Mouse (Mus musculus) cerebellum, adult 18-20 months (tissue): ENCODE results near the gene Rap1gap.

ENCODE experiments used
- DNase-seq, 2 experiments: peaks; one replicate each; pipeline ENCODE4 v3.0.0; 2021

The Rap1gap gene

DNA sequence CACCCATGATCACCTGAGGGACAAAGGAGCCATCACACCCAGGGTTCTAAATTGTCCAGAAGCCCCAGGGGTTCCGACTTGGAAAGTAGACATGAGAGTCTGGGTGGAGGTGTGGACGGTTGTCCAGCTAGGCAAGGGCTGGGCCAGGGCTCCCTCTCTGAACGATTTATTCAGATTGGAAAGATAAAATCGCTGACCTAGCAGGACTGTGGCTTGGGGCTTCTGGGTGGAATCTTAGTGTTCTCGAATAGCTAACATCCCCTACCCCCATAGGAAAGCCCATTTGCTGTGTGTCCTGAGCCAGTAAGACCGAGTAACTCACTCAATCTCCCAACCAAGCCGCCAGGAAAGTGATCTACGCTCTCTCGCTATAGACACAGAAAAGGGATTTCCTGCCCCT is 85.2 kb downstream of the Rap1gap start:
- DNase-seq, result no peak

DNA sequence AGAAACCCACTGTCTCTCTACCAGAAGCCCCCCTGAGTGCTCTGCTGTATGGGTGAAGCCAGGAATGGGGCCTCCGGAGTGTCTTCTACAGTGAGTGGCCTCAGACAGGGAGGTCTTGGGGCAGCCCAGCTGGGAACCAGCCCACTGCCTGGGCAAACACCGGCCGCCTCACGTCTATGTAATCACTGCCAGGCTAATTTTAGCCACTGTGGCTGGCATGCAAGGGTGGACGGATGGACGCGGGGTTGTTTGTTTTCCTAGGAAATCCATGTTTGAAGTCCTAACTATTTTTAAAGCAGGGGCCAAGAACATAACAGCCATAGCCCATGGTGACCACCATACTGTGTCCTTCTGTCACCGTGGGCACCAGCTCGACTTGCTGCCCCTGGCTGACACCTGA is 85.6 kb downstream of the Rap1gap start:
- DNase-seq, result no peak

DNA sequence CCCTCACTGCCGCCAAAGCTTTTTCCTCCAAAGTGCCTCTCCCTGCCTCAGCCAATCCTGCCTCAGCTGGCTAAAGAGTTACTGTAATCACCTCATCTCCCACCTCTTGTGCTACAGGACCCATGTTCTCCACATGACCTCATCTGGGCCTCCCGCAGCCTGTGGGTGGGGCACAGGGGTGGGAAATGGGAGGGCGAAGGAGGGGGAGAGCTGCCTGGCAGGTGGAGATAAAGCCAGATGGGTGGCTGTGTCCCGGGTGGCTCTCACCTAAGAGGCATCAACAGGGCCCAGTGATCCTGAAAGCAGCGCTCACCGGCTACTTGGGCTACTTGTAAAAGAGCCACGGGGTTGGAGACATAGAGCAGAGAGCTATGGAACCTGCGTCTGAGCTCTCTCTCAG is 86.8 kb downstream of the Rap1gap start:
- no peak for DNase-seq

DNA sequence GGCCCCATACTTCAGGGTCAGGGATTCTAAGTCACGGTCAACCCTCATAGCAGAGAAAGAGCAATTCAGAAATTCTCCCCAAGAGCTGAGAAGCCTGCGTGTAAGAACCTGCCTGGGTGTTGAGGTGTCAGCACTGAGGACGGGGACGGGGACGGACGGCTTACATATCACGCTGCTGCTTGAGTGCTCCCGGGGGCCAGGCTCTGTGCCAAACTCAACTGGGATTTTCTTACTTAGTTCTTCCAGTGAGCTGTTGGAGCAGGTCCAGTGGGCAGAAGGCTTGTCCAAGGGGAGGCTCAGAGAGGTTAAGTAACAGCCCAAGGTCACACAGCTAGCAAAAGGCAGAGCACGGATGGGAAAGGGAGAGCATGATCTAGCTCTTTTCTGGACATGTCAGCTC is 87.2 kb downstream of the Rap1gap start:
- DNase-seq, result no peak

DNA sequence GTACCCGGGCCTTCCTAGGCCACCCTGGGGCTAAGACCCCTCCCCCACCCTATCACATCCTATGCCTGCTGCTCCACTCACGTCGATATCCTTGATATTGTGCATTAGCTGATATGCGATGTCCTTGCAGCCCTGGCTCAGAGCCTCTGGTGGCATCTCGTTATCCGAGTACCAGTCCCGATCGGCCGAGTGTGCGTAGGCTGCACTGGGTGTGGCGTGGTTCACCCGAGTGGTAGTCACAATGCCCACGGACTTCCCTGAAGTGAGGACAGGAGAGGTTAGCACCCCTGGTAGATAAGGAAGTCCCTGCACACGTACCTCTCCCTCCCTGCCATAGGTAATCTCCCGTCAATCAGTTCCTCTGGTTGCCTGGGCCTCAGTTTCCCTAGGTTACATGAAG is 87.9 kb downstream of the Rap1gap start:
- DNase-seq, result no peak

DNA sequence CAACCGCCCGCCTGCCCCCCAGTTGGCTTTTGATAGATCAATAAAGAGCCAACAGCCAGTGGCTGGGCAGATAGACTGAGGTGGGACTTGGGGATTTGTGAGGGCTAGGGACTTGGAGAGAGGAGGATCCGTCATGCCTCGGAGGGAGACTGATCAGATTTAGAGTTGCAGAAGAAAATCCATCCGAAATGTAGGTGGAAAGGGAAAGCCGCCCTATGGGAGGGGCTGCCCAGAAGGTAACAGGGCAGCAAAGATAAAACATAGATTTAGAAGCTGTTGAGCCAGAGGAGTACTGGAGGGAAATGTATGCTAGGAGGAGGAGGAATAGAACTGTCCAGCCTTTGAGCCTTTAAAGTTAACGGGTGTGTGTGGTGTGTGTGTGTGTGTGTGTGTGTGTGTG is 88.7 kb downstream of the Rap1gap start:
- DNase-seq, result no peak

DNA sequence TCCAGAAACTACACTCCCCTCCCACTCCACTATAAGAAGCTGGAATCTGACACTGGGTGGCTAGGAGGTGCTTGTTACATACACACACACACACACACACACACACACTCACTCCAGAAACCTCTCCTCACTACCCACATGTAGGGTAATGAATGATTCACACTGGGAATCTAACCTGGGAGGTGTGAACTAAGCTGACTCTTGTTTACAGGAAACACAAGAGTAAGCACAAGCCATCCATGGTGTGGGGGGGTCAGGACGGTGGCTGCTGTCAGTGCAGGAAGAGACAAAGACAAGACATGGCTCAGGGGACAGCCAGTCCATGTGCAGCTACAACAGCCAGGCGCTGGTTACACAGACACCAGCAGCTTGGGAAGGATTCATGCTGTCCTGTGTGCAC is 89.9 kb downstream of the Rap1gap start:
- no peak for DNase-seq

DNA sequence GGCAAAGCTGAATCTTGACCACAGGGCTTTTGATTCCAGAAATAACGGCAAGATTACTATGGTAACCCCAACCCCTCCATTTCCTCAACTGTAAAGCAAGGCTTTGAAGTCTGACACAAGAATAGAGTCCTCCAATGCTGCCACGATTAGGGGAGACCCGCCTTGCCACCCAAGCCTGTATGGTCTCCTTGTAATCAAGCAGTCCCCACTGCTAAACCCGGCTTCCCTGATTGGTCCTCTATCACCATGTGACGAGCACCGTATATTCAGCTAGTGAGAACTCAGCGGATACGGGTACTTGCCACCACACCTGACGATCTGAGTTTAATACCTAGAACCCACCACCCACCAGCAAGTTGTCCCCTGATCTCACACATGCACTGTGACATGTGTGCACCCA is 98.4 kb downstream of the Rap1gap start:
- DNase-seq, result no peak

DNA sequence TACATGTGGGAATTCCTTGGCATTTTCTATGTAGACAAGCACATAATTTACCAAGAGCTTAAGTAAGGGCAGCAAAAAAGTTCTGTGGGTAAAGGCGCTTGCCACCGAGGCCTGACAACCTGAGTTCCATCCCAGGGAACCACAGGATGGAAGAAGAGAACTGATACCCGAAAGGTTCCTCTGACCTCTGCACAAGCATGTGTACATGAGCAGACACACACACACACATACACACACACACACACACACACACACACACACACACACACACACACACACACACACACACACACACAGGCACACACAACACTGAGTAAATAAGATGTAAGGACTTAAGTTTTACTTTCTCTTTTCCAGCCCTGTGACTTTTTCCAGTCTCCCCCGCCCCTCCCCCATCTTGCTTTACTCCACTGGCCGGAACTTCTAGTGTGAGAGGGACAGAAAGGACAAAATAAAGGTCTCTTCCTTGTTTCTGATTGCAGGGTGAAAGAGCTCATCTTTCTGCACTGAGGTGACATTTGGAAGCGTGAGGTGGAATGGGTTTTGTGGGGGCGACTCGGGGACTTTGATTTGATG is 99.5 kb downstream of the Rap1gap start:
- no peak for DNase-seq

DNA sequence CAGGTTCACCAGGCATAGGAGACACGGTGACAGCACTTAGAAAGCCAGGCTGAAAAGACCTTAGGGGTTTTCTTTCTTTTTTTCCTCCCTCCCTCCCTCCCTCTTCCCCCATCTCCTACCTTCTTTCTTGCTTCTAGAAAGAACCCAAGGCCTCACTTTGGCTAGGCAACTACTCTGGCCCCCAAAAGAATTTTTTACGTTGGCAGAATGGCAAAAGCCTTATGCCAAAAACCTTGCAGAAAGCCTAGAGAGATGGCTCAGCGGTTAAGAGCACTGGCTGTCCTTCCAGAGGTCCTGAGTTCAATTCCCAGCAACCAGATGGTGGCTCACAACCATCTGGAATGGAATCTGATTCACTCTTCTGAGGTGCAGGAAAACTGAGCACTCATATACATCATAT is 100.1 kb downstream of the Rap1gap start:
- no peak for DNase-seq

DNA sequence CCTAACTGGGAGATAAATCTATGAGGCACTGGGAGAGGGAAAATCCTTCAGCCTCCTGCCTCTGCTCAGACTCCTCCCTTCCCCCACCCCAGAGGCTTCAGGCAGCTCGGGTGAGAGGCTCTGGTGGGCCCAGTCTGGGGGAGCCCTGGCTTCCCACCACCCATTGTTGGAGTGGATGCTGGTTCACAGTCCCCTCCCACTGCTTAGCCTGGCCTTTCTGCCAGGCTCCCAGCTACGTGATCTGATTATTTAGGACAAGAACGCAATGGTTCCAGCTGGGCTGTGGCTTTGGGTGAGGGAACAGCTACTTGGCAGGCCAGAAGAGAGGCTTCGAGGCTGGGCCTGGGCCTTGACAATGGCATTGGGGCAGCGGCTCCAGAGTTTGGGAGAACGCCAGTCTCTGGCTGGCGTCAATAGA is 101.0 kb downstream of the Rap1gap start:
- DNase-seq, result peak in 1 of 2 experiments; percentile 32

DNA sequence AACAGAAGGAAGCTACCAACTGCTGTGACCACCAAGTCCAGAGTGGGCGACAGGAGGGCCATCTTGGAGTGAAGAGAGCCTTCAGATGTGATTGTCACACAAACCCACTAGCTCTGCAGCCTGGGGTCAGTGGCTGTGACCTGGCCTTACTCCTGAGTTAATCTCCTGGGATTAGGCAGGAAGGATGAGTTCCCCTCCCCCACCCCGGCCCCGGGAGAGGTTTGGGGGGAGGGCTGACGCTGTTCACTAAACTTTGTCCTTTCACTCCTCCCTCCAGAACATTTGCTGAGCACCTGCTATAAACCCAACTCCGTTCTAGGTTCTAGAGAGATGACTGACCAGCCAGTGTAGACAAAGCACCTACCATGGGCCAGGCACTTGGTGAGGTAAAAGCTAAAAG is 101.8 kb downstream of the Rap1gap start:
- DNase-seq, result no peak

DNA sequence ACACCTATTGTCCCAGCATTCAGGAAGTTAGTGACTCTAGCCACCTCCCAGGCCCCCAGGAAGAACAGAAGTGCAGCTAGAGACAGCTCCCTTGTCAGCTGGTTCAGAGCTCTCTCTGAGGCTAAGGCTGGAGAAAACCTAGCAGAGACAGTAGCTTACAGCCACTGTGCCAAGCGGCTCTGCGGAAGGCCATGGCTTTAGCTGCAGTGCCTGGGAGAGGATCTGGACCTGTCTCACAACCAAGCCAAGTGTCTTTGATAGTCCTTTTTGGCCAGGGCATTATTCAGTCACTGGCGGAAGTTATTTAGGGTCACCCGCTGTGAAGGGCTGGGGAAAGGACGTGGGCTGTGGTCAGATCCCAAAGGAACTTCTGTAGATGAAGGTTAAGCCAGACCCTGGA is 103.9 kb downstream of the Rap1gap start:
- no peak for DNase-seq

DNA sequence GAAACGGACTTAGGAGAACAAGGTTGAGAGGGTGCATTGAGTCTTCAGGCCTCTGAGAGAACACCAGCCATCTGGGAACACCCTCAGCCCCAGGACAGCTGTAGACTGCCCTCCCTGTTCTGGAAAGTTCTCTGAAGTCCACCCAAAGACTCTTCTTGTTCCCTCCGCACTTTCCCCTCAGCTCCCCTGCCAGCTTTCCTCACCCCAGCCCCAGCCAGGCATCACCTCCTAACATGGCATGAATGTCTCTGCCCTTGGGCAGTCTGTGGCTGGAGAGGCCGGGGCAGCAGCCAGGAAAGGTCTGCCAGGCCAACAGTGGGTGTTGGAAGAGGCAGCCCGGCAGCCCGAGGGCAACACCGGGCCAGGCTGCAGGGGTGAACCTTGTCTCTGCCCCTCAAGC is 104.3 kb downstream of the Rap1gap start:
- DNase-seq, result no peak

DNA sequence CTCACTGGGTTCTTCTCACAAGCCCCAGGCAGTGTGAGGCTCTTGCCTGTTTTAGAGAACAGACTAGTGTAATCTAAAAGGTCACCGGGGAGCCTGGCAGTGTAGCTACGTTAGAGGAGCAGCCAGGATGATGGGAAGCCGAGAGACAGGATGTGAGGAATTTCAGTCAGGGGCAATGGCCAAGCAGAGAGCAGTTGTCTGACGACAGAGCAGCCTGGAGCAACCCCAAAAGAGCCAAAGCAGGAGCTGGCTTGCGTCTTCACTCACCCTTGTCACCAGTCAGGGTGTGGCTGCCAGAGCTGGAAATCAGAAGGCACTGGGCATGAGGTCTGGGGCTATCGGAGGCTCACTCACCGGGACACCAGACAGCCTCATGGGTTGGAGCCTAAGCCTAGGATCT is 105.1 kb downstream of the Rap1gap start:
- DNase-seq, result no peak

DNA sequence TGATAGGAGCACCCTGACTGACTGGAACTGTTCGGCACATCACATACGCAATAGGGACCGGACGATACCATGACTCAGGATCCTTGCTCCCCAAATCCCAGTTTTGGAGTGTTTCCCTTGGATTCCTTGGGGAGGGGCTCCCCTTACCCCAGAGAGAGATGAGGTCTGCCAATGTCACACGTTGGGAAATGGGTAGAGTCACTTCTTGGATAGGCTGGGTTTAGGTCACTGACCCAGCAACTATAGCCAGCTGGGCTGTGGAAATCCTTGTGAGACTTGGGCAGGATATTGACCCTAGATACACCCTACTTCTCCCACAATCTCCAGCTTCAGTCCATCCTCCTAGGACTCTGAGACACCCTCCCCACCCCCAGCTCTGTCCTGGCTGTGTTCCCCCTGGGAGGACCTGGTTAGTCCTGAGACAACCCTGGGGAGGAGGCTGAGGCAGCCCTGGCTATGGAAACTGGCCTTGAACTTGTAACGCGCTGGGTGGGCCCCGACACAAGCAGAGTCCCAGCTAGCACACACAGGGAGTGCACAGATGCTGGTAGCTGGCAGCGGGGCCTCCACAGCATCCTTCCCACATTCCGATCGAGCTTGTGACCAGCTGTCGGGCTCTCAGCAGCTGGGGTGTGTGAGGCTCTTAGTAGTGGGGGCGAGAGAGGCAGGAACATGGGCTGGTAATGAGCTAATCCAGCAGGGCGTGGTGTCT is 106.5 kb downstream of the Rap1gap start:
- no peak for DNase-seq

DNA sequence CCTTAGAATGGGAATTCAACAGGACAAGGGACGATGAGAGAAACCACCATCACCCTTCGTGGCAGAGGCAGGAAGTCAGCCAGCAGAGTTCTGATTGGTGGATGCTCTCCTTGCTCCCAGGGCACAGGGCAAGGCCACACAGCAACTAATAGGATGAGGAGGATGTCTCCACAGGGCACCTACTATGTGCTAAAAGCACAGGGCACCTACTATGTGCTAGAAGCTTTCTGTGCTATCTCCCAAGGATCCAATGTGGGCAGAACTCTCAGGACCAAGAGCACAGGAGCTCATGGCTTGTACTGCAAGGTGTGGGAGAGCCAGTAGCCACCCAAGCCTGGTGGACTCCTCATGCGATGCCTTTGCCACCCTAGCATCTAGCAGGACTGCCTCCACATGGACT is 107.2 kb downstream of the Rap1gap start:
- no peak for DNase-seq

DNA sequence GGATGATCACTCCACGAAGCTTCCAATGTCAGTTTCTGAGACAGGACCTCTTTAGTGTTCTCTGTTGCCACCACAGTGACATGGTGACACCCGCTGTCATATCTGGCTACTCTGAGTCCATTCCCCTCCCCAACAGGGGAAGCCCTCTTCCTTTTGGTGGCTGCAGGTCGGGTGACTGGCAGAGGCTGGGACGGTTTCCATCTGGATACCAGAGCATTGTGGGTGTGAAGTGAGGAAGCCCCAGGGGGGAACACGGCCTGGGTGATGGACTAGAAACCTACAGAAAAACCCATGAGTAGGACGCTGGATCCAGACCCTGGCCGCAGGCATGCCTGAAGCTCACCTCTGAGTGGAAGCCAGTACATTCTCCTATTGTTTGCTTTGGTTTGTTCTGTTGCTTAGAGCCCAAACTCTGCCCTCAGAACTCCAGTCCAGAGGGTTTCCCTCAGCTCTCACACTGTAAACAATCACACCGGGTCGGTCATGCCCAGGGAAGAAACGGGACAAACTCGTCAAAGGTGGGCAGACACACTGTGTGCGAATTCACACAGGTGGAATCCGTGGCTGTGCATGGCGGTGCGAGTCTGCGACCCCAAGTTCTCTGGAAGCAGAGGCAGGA is 108.0 kb downstream of the Rap1gap start:
- DNase-seq, result no peak

DNA sequence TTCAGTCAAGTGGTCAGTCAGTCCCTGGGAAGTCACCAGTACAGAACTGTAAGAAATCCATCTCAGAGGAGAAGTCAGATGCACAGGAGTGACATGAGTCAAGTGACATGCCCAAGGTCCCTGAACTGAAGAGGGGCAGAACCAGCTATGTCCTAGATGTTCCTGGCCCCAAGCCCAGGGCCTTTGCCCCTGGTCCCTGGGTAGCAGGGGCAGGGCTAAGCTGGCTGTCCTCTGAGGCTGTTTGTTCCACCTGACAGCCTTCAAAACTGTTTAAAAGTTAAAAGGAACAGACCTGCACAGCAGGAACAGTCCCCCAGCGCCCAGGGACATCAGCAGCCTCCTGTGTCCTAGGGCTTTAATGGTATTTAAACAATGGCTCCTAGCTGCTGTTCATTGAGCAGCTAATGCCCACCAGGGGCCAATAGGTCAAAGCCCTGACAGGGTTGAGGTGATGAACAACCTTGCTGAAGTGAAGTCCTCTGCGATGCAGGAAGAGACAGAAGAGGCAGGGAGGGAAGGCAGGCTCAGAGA is 108.9 kb downstream of the Rap1gap start:
- no peak for DNase-seq

DNA sequence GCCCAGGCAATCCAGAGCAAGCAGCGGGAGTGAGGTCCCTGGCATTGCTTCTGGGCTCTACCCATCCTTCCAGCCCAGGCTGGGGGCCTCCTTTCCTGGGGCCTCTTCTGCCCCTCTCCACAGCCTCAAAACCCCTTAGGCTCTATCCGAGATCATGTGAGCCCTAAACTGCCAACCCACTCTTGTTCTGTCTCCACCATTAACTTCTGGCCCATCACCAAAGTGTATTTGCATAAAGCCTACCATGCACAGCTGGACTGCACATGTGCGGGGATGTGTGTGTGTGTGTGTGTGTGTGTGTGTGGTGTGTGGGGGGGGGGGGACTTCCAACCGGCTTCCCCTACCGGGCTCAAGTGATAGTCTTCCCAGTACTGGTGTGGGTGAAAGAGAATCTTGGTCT is 109.5 kb downstream of the Rap1gap start:
- no peak for DNase-seq

DNA sequence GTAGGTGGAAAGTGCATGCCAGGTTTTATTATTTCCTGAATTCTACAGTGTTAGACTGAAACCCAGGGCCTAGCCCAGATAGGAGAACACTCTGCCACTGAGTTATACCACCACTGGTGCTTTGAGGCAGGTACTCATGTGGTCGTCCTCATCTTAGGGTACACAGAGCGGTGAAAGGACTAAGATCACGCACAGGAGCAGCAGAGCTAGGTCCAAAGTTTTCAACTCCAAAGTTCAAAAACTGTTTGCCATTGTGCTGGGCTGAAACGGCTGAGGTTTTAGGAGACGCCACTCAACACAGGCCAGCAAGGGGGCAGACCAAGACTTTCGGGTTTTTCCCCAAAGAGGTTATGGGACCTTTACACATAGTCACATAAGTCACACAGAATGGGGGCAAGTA is 110.0 kb downstream of the Rap1gap start:
- DNase-seq, result no peak

DNA sequence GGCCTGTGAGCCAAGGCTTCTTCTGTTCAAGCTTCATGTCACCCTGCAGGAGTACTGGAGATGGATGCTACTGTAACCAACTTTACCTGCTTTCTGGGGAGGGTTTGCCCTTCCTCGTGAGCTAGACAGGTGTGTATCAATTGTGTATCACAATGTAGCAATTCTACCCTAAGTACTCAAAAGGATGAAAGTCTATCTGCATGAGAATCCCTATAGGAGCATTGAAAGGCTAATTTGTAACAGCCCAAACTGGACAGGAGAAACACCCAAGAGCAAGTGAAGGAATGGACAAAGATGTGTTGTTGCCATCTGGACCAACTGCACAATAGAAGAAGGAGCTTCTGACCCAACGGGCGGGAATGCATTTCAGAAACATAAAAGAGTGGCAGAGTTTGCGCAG is 113.3 kb downstream of the Rap1gap start:
- no peak for DNase-seq

DNA sequence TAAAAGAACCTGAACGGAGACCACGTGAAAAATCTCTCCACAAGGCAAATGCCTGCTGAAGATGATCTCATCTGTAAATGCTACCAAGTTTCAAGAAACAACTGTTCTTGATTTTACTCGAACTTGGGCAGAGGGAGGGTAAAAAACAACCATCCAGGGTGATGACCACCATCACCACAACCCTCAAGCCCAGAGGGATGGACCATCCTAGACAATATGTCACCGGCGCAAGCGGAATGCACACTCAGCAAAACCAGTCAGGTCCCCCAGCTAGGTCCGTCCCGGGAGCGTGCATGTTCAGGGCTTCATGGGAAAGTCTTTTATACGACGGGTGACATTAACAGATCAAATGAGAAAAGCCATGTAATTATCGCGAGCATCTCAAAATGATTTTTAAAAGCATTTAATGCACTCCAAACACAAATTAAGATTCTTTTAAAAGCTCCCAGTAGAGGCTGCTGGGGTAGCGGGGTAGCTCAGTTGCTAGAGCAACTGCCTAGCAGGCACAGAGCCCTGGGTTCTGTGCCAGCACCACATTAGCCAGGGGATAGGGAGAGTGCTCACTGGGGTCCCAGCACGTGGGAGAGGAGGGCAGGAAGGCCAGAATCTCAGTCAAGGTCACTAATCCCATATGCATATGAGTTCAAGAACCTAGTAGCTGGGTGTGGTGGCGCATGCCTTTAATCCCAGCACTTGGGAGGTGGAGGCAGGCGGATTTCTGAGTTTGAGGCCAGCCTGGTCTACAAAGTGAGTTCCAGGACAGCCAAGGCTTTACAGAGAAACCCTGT is 114.1 kb downstream of the Rap1gap start:
- DNase-seq, result no peak
